In the genomic region with DNA sequence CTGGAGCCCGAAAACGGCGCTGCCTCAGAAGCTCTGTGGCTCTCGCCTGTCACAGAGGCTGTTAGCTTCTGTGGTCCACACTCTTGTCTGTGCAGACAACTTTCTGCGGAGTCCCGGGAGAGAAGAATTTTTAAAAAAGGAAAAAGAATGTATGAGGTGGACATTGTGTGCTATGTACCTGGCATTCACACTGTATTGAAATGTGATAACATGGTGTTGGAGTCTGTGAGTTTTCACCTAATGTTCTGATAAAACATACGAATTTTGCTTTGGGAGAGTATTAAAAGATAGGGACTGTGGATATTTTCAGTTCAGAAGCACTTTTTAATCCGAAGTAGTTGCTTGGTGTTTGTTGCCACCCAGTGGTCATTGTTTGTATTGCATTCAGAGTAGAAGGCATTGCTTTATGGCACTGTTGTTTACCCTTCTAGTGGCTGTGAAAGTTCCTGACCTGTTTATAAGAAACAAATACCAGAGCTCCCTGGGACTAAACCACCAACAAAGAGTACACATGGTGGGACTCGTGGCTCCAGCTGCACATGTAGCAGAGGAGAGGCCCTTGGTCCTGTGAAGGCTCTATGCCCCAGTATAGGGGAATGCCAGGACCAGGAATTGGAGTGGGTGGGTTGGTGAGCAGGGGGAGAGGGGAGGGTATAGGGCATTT, we compare ENCODE assay signal across 9 mouse cellular contexts. TPM values are rescaled to one million over a fixed set of nuclear protein-coding genes. Genes with fewer than 3 reads are reported as not detected.
DNase-seq lines count a peak whose midpoint lies in the region; ATAC-seq lines count a peak whose summit lies in the region.
"Had no signal": no experiment of that assay in that cellular context is flagged by ENCODE, and none has a peak within 500 bp of the region (broad histone marks: within the 10 kb centered on the region; RNA-seq: fewer than 3 reads in every experiment).

No protein-coding gene starts in this region.

- H3K36me3 ChIP-seq in intestine, embryonic 14.5 days (ENCODE audit: control insufficient read depth, insufficient read depth, low read length), result no peaks in the 10 kb centered on the region
- no peaks in the 10 kb centered on the region for H3K36me3 ChIP-seq in intestine, embryonic 15.5 days
- no peaks in the 10 kb centered on the region for H3K36me3 ChIP-seq in midbrain, embryonic 15.5 days (replicated peaks)
- H3K36me3 ChIP-seq: liver, embryonic 15.5 days had no signal

- H3K9me3 ChIP-seq in intestine, embryonic 14.5 days (ENCODE audit: control insufficient read depth, low read length), result no peaks in the 10 kb centered on the region
- no peaks in the 10 kb centered on the region for H3K9me3 ChIP-seq in intestine, embryonic 15.5 days
- H3K9me3 ChIP-seq in midbrain, embryonic 15.5 days, result no peaks in the 10 kb centered on the region
- H3K9me3 ChIP-seq: liver, embryonic 15.5 days had no signal

- H3K9ac ChIP-seq in intestine, embryonic 14.5 days (ENCODE audit: low read length), result no peak overlapping the region
- H3K9ac ChIP-seq in intestine, embryonic 15.5 days, result no peak overlapping the region
- no peak overlapping the region for H3K9ac ChIP-seq in midbrain, embryonic 15.5 days
- H3K9ac ChIP-seq: liver, embryonic 15.5 days had no signal

- DNase-seq in intestine, embryonic 14.5 days (ENCODE audit: low spot score), result peak; percentile 75
- peak; percentile 22 to 66 for DNase-seq in adrenal gland, postnatal 36 days
- peak; percentile 86 for DNase-seq in hindlimb bud, embryonic 11.5 days (ENCODE audit: extremely low spot score, low read depth, low spot score)
- peak; percentile 31 to 85 for DNase-seq in left cerebral cortex, adult 9 months (ENCODE audit: low spot score in 2 of 2)
- peak; percentile 53 to 75 for DNase-seq in spleen, postnatal 4 days (ENCODE audit: low spot score in 2 of 2)

- WGBS in intestine, embryonic 14.5 days, result 56% methylated on average over 9 of the region's 9 CpGs
- WGBS in intestine, embryonic 15.5 days, result 60% methylated on average over 9 of the region's 9 CpGs
- 60% methylated on average over 9 of the region's 9 CpGs for WGBS in midbrain, embryonic 15.5 days

- ATAC-seq in intestine, embryonic 14.5 days (replicated peaks; ENCODE audit: low FRiP score, low TSS enrichment, low read depth), result peak; percentile 64; the same call in 1 of the 2 replicates
- ATAC-seq in intestine, embryonic 15.5 days, result no peak; the same call in 1 of the 2 replicates
- peak; percentile 63; the same call in 1 of the 2 replicates for ATAC-seq in erythroid progenitor cell, adult 5-6 weeks (replicated peaks; ENCODE audit: low FRiP score, poor library complexity, severe bottlenecking)
- peak; percentile 66; the same call in 1 of the 2 replicates for ATAC-seq in midbrain, embryonic 15.5 days (replicated peaks)

- no peak overlapping the region for H3K27ac ChIP-seq in intestine, embryonic 14.5 days (ENCODE audit: low read depth)
- no peak overlapping the region for H3K27ac ChIP-seq in intestine, embryonic 15.5 days
- H3K27ac ChIP-seq in midbrain, embryonic 15.5 days, result no peak overlapping the region
- H3K27ac ChIP-seq: liver, embryonic 15.5 days had no signal

- no peaks in the 10 kb centered on the region for H3K27me3 ChIP-seq in intestine, embryonic 14.5 days (replicated peaks; ENCODE audit: control insufficient read depth, insufficient read depth, low read length)
- H3K27me3 ChIP-seq in intestine, embryonic 15.5 days (replicated peaks), result no peaks in the 10 kb centered on the region
- H3K27me3 ChIP-seq in midbrain, embryonic 15.5 days (replicated peaks), result no peaks in the 10 kb centered on the region
- H3K27me3 ChIP-seq: liver, embryonic 15.5 days had no signal

- no peaks in the 10 kb centered on the region for H3K4me1 ChIP-seq in intestine, embryonic 14.5 days (replicated peaks; ENCODE audit: control insufficient read depth, insufficient read depth, low read length)
- no peaks in the 10 kb centered on the region for H3K4me1 ChIP-seq in intestine, embryonic 15.5 days (replicated peaks)
- H3K4me1 ChIP-seq in midbrain, embryonic 15.5 days, result no peaks in the 10 kb centered on the region
- H3K4me1 ChIP-seq: liver, embryonic 15.5 days had no signal

- H3K4me3 ChIP-seq in intestine, embryonic 14.5 days (ENCODE audit: low read depth, low read length), result no peak overlapping the region
- no peak overlapping the region for H3K4me3 ChIP-seq in intestine, embryonic 15.5 days (replicated peaks)
- no peak overlapping the region for H3K4me3 ChIP-seq in midbrain, embryonic 15.5 days
- H3K4me3 ChIP-seq: liver, embryonic 15.5 days had no signal

- H3K4me2 ChIP-seq in intestine, embryonic 14.5 days (ENCODE audit: low read length), result no peak overlapping the region
- no peak overlapping the region for H3K4me2 ChIP-seq in intestine, embryonic 15.5 days (replicated peaks)
- no peak overlapping the region for H3K4me2 ChIP-seq in midbrain, embryonic 15.5 days
- H3K4me2 ChIP-seq: liver, embryonic 15.5 days had no signal

RNA-seq across cellular contexts. Expression of gene Sdccag8, which starts 47.7 kb away (rescaled TPM):
- 17.8 and 18.7 TPM in 2 replicates for polyA plus RNA-seq in intestine, embryonic 14.5 days (2014; fragmentation: Nextera tagmentation; extraction: Ambion mirVana)
- polyA plus RNA-seq in intestine, embryonic 15.5 days (2015; fragmentation: Nextera tagmentation; extraction: Ambion mirVana), result 23.9 and 24.7 TPM in 2 replicates
- 10 to 100 TPM; 11.3 to 11.9 TPM for total RNA-seq in adrenal gland, postnatal 36 days (2021)
- 7.2 and 8.8 TPM in 2 replicates for total RNA-seq in erythroid progenitor cell, adult 5-6 weeks (2015; ENCODE audit: low replicate concordance)
- total RNA-seq in erythroid progenitor cell, adult 5-6 weeks (2017; ENCODE audit: low replicate concordance), result 15.3 and 19.1 TPM in 2 replicates
- 27.8 and 28.2 TPM in 2 replicates for polyA plus RNA-seq in midbrain, embryonic 15.5 days (2015; fragmentation: Nextera tagmentation; extraction: Ambion mirVana)

RNA-seq across cellular contexts. Expression of gene Cep170, which starts 48.2 kb away (rescaled TPM):
- 23.5 and 27.6 TPM in 2 replicates for polyA plus RNA-seq in intestine, embryonic 14.5 days (2014; fragmentation: Nextera tagmentation; extraction: Ambion mirVana)
- polyA plus RNA-seq in intestine, embryonic 15.5 days (2015; fragmentation: Nextera tagmentation; extraction: Ambion mirVana), result 13.6 and 17.6 TPM in 2 replicates
- 10 to 100 TPM; 29.9 to 37.3 TPM for total RNA-seq in adrenal gland, postnatal 36 days (2021)
- total RNA-seq in erythroid progenitor cell, adult 5-6 weeks (2015; ENCODE audit: low replicate concordance), result 35.0 and 56.6 TPM in 2 replicates
- 27.1 and 30.7 TPM in 2 replicates for total RNA-seq in erythroid progenitor cell, adult 5-6 weeks (2017; ENCODE audit: low replicate concordance)
- polyA plus RNA-seq in midbrain, embryonic 15.5 days (2015; fragmentation: Nextera tagmentation; extraction: Ambion mirVana), result 133 and 138 TPM in 2 replicates
